Mouse (Mus musculus): ENCODE results near the gene Wipf1.
A peak's percentile ranks its signal among the peaks of the same experiment; 100 is the strongest.
"Not testable (repeated sequence)": the region's sequence is repeated elsewhere in the genome, so short reads cannot be mapped to it uniquely, and the experiment has no call there.

Wipf1 gene

GRCm38 (mm10) chr2:73509248-73510024 is 20.1 kb downstream of the Wipf1 start:
- DNase-seq (ENCODE audit: low read depth in 2 of 2, low spot score in 2 of 2) = no peak

DNA sequence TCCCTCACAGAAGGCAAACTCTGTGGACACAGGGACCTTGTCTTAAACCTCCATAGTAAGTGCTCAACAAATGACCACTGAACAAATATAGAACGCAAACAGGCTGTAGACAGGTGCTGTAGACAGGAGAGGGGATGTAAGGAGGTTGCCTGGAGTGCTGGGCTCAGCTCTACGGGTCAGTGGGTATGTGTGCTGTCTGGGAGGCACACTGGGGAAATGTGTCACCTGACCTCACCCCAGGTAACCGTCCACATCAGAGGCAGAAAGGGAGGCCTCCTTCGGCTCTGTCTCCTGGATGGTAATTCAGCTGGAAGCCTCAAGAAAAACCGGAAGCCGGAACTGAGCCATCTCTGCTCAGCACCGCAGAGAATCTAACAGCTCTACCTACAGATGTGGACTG is 21.6 kb downstream of the Wipf1 start:
- DNase-seq (ENCODE audit: low read depth in 2 of 2, low spot score in 2 of 2) = no peak

DNA sequence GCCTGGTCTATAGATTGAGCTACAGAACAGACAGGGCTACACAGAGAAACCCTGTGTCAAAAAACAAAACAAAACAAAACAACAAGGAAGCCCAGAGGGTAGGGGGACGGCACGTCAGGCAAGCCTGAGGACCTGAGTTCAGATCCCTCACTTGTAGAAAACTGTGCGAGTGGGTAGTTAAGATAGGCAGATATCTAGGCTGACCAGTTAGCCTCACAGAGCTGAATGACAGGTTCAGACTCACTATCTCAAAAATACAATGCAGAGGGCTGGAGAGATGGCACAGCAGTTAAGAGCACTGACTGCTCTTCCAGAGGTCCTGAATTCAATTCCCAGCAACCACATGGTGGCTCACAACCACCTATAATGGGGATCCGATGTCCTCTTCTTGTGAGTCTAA is 23.2 kb downstream of the Wipf1 start:
- DNase-seq (ENCODE audit: low read depth in 2 of 2, low spot score in 2 of 2) = not testable (repeated sequence)

DNA sequence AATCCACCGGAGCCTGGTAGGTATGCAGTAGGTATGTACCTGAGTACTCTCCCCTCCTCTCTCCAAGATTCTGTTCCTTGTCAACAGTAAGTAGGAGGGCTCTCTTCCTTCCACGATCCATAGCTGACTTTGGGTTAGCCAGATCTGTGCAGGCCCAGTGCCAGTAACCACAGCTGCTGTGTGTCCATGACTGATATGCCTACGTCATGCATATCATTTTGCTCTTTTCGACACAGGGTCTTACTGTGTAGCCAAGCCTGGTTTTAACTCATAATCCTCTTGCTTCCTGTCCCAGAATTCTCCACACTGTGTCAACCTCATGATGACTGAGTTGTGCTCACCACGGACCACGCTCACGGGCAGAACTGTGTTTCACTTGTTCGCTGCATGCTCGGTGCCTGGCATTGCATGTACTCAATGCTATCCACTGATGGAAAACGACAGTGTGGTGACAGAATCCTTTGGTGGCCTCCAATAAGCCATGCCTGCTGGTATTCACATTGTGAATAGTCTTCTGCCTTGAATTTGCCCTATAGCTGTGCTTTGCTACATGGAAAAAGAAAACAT is 26.6 kb downstream of the Wipf1 start:
- no peak for DNase-seq (ENCODE audit: low read depth in 2 of 2, low spot score in 2 of 2)

GRCm38 (mm10) chr2:73500864-73501263 is 28.7 kb downstream of the Wipf1 start:
- DNase-seq (ENCODE audit: low read depth in 2 of 2, low spot score in 2 of 2) = no peak

- no peak for DNase-seq (ENCODE audit: low read depth in 2 of 2, low spot score in 2 of 2)
Measured at GRCm38 (mm10) chr2:73498322-73498721, 31.2 kb downstream of the Wipf1 start.

DNA sequence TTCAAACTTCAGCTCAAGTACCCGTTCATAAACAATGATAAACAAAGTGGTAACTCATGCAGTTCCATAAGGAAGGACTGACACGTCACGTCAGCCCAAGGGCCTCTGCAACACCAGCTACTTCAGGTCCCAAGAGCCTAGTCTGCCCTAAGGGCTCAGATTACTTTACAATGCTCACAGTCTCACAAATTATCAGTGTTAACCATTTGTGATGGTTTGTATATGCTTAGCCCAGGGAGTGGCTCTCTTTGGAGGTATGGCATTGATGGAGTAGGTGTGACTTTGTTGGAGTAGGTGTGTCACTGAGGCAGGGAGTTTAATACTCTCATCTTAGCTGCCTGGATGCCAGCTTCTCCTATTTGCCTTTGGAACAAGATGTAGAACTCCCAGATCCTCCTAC is 32.0 kb downstream of the Wipf1 start:
- no peak for DNase-seq (ENCODE audit: low read depth in 2 of 2, low spot score in 2 of 2)

DNA sequence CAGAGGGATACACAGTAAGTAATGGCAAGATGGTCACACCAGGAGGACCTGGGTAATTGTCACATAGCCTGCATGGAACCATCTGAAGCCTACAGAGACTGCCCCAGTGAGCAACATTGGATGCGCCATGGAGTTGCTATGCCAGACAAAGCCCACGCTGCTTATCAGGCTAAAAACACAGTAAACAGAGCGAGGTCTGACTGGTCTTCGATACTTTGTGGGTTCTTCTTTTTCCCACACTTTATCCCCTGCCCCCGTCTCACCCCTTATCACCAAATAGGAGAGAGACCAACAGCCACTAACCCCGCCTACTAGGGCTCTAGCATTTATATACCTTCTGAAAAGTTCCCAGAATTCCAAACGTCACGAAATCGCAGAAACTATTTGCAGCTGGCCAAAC is 32.6 kb downstream of the Wipf1 start:
- DNase-seq (ENCODE audit: low read depth in 2 of 2, low spot score in 2 of 2) = no peak

DNA sequence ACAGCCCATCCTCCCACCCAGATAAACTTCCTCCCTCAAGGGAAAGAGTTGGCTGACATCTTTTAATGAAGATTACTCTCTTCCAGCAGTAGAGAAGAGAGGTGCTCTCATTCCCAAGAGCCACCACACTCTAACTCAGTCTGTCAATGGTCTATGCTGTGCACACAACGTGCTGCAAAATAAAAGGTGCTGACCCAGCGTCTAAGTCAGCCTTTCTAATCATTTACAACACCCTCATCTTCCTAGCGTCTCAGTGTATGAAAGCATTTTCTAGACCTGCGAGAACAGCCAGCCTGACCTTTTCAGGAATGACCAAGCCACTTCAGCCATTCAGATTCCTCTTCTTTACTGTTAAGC is 33.2 kb downstream of the Wipf1 start:
- no peak for DNase-seq (ENCODE audit: low read depth in 2 of 2, low spot score in 2 of 2)

- peak; percentile 51 to 60 for DNase-seq (ENCODE audit: low read depth in 2 of 2, low spot score in 2 of 2)
Measured at GRCm38 (mm10) chr2:73495617-73496328, 33.8 kb downstream of the Wipf1 start.

- DNase-seq (ENCODE audit: low read depth in 2 of 2, low spot score in 2 of 2) = no peak
Measured at GRCm38 (mm10) chr2:73493517-73493916, 36.0 kb downstream of the Wipf1 start.

- peak; percentile 58 to 69 for DNase-seq (ENCODE audit: low read depth in 2 of 2, low spot score in 2 of 2)
Measured at GRCm38 (mm10) chr2:73491442-73492241, 37.9 kb downstream of the Wipf1 start.

GRCm38 (mm10) chr2:73490466-73490865 is 39.1 kb downstream of the Wipf1 start:
- no peak for DNase-seq (ENCODE audit: low read depth in 2 of 2, low spot score in 2 of 2)

DNA sequence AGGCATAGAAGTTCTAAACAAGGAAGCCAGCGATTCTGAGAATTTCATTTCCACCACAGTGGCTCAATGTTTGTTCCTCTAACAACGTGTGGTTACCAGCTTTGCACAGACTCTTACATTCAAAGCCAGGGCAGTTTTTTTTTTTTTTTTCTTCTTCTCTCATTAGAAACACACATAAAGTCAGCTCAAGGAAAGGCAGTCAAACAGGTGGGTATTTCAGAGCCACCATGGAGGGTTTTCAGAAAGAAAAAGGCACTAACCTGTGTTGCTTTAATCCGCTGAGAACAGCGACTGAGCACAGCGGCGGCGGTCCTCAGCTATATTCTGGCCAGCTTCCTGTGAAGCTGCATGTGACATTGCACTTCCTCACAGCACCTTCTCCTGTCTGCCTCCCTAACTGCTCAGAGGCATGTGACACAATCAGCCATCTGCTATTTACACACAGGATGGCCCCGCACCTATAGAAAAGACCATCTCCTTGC is 43.4 kb downstream of the Wipf1 start:
- peak; percentile 40 to 50 for DNase-seq (ENCODE audit: low read depth in 2 of 2, low spot score in 2 of 2)

DNA sequence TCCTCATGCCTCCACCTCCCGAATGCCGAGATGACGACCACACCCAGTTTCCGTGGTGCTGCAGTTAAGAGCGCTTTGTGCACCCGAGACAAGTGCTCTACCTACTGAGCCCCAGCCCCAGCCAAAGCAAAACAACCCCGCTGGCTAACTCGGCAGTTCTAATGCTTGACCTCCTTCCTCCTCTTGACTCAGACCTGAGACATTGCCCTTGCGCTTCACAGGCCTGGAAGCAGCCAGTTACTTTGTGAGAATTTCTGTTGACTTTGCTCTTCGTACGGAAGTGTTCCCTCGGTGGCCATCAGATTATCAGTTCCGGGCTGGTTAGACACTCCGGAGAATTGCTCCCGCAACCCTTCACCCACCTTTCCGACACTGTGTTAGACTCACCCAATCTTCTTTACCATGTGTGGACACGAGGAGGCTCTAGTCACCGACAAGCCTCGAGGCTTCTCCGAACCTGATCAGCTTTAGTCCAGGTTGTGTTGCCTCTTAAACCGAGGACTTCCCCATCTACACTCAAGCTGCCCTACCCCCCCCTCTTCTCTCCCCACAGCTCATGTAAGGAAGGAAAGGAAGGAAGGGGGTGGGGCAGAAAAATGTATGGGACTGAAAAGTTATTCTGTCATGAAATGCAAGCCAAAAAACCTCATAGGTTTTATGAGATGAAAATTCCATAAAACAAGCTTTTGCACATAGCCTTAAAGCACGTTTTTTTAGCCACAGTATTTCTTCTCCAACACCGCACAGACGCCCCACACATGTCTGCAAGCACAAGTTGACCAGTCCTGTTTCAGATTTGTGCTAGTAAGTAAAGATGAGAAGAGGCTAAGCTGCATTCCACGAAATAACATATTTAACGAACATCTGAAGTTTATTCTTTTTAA is 44.1 kb downstream of the Wipf1 start:
- DNase-seq (ENCODE audit: low read depth in 2 of 2, low spot score in 2 of 2) = peak; percentile 28 to 43

- DNase-seq (ENCODE audit: low read depth in 2 of 2, low spot score in 2 of 2) = no peak
Measured at GRCm38 (mm10) chr2:73484561-73485235, 44.8 kb downstream of the Wipf1 start.

DNA sequence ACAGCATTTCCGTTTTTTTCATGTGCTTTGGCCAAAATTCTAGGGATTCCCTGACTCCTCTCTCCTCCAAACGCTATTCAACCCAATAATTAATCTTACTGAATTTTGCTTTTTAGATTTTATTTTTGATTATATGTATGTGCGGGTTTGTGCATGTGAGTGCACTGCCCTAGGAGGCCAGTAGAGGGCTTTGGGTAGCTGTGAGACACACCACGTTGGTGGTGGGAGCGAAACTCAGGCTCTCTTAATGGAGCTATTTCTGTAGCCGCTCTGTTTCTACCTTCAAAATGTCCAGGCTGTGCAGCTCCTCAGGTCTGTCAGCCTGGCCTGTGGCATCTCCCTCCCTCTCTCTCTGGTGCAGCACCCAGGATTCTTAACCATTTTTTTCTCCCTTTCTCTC is 50.7 kb downstream of the Wipf1 start:
- no peak for DNase-seq (ENCODE audit: low read depth in 2 of 2, low spot score in 2 of 2)

DNA sequence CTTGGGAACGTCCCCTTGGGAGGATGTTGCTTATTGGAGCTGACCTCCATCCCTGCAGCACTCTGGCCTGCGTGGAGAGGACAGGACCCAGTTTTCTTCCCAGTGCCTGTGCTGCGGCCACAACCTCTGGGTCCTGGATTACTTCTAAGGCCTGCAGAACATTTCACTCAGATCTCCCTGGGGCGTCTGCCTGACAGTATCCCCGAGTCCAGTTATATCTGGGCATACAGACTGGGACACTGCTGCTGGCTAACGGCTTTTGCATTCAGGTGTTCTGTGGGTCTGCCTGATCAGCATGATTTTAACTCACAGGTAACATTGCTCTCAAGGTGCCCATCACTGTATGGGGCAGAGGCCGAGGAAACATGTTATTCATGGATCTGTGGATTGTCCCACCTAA is 52.0 kb downstream of the Wipf1 start:
- no peak for DNase-seq (ENCODE audit: low read depth in 2 of 2, low spot score in 2 of 2)

- no peak for DNase-seq (ENCODE audit: low read depth in 2 of 2, low spot score in 2 of 2)
Measured at GRCm38 (mm10) chr2:73475519-73475918, 54.0 kb downstream of the Wipf1 start.

GRCm38 (mm10) chr2:73472130-73472529 is 57.4 kb downstream of the Wipf1 start:
- DNase-seq (ENCODE audit: low read depth in 2 of 2, low spot score in 2 of 2) = peak; percentile 49 to 60

Measured in CD8-positive naive resting alpha-beta T cell, adult 2 months (primary cell).